Mouse (Mus musculus) lung, postnatal 0 days (tissue): ENCODE measurements around the gene Exoc5. TPM values are rescaled to one million over a fixed set of nuclear protein-coding genes. Genes with fewer than 3 reads are reported as not detected.

Source experiments
- ATAC-seq: fragments of 200-750 bp; cut with Nextera tagmentation; 2 replicates; pipeline ENCODE4 v1.8.0; 2017; ENCODE audit warnings: moderate library complexity
- DNase-seq: peaks from one replicate; pipeline ENCODE4 v3.0.0-alpha.2; 2016; ENCODE audit warnings: low spot score
- H3K27ac ChIP-seq: fragments of 300-500 bp; sonication (generic); 2 replicates; pipeline ENCODE4 v1.5.1; 2014; ENCODE audit warnings: antibody characterized with exemption, mild to moderate bottlenecking, low read length, mixed read lengths
- H3K27me3 ChIP-seq: fragments of 300-500 bp; sonication (generic); replicated peaks from 2 replicates; pipeline ENCODE4 v1.6.1; 2014; ENCODE audit warnings: low read length, mixed read lengths; ENCODE audit not compliant: insufficient read depth
- H3K36me3 ChIP-seq: fragments of 300-500 bp; sonication (generic); 2 replicates; pipeline ENCODE4 v1.6.1; 2014; ENCODE audit warnings: low read length, mixed read lengths; ENCODE audit not compliant: insufficient read depth
- H3K4me1 ChIP-seq: fragments of 300-500 bp; sonication (generic); 2 replicates; pipeline ENCODE4 v1.6.1; 2014; ENCODE audit warnings: antibody characterized with exemption, low read depth, low read length, mixed read lengths; ENCODE audit not compliant: insufficient read depth
- H3K4me2 ChIP-seq: fragments of 300-500 bp; sonication (generic); replicated peaks from 2 replicates; pipeline ENCODE4 v1.6.1; 2014; ENCODE audit warnings: low read depth, mild to moderate bottlenecking, low read length, moderate library complexity, mixed read lengths
- H3K4me3 ChIP-seq: fragments of 300-500 bp; sonication (generic); 2 replicates; pipeline ENCODE4 v1.5.1; 2014; ENCODE audit warnings: low read depth, low read length
- H3K9ac ChIP-seq: fragments of 300-500 bp; sonication (generic); replicated peaks from 2 replicates; pipeline ENCODE4 v1.6.1; 2014; ENCODE audit warnings: low read depth, mild to moderate bottlenecking
- H3K9me3 ChIP-seq: fragments of 300-500 bp; sonication (generic); 2 replicates; pipeline ENCODE4 v1.6.1; 2016; ENCODE audit warnings: low read length, mixed read lengths
- CTCF ChIP-seq: IDR thresholded peaks from 2 replicates; pipeline ENCODE4 v1.5.1; 2016; ENCODE audit warnings: antibody characterized with exemption, mild to moderate bottlenecking
- EP300 ChIP-seq: IDR thresholded peaks from 2 replicates; pipeline ENCODE4 v1.6.1; 2016; ENCODE audit warnings: antibody characterized with exemption, mild to moderate bottlenecking, control low read depth
- WGBS: fragments of 180-500 bp; shearing (Covaris S2); extraction: QIAGEN DNeasy Blood & Tissue Kit; methylation state at CpG from one replicate; pipeline ENCODE4 v1.1.7; 2014; 5-methylcytosine and 5-hydroxymethylcytosine counted together
- polyA plus RNA-seq: library from polyadenylated mRNA; unstranded; fragments of >200 nt; fragmentation: Nextera tagmentation; extraction: Ambion mirVana; gene quantifications from 2 replicates; pipeline ENCODE4 v1.2.1, GENCODE M21; 2015

The Exoc5 gene
- polyA plus RNA-seq, 1 experiment from 2014 or later = 26.7 TPM

DNA sequence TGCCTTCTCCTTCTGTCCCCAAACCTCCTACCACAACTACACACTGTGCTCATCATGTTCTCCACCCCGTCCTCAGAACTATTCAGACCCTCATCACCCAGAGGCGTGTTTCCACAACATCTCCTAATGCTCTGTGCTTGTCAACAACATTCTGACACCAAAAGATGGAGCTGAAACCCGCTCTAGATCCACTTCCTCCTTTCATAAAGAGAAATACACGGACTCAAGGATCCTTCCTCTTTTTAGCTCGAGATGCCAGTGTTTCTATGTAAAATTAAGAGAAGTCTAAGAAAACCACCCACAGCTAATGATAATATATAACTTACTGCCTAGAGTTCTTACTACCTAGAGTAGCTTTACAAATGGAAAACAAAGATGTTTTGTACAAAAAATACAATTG is 46.7 kb downstream of the Exoc5 start:
- DNase-seq = peak; percentile 7
- H3K4me1 ChIP-seq = no peaks in the 10 kb centered on the region
- H3K9me3 ChIP-seq = no peaks in the 10 kb centered on the region
- H3K27ac ChIP-seq = no peak overlapping the region
- no peak overlapping the region for H3K9ac ChIP-seq
- ATAC-seq = no peak
- H3K4me3 ChIP-seq = no peak overlapping the region
- TF ChIP-seq EP300 (no peak), CTCF (no peak)
- peaks cover 4% of the 10 kb centered on the region; the same call in 1 of the 2 replicates for H3K36me3 ChIP-seq
- no peak overlapping the region for H3K4me2 ChIP-seq
- 84% methylated on average over 5 of the region's 5 CpGs for WGBS
- no peaks in the 10 kb centered on the region for H3K27me3 ChIP-seq

GRCm38 (mm10) chr14:49008399-49009189 is 57.9 kb downstream of the Exoc5 start:
- Histone ChIP-seq H3K4me3 (no peak overlapping the region), H3K27me3 (no peaks in the 10 kb centered on the region), H3K9ac (no peak overlapping the region), H3K9me3 (no peaks in the 10 kb centered on the region), H3K4me2 (no peak overlapping the region), H3K4me1 (no peaks in the 10 kb centered on the region), H3K36me3 (no peaks in the 10 kb centered on the region), H3K27ac (0 out of 2 replicates have a peak overlapping the region, but pooled peaks have one; percentile 14)
- peak; percentile 24 for DNase-seq
- WGBS = 54% methylated on average over 2 of the region's 2 CpGs
- TF ChIP-seq EP300 (no peak), CTCF (no peak)
- ATAC-seq = peak; percentile 40; the same call in 1 of the 2 replicates

DNA sequence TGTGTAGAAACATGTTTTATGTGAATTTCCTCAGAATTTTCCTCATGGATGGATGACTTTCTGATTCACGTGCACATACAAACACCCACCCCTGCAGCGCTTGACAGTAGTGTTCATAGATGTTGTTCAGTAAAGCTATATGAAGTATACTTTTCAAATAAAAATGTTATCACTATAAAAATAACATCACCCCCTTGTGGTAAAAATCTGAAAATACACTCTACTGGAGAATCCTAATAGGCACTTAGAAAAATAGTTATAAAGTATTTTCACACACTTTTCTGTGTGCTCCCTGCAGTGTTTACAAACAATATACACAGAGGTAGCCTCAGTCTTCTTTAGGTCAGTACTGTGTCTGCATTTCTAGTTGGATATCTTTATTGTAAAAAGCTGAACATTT is 58.5 kb downstream of the Exoc5 start:
- Histone ChIP-seq H3K9ac (no peak overlapping the region), H3K4me3 (no peak overlapping the region), H3K27ac (0 out of 2 replicates have a peak overlapping the region, but pooled peaks have one; percentile 14), H3K4me1 (no peaks in the 10 kb centered on the region), H3K4me2 (no peak overlapping the region), H3K36me3 (no peaks in the 10 kb centered on the region), H3K27me3 (no peaks in the 10 kb centered on the region), H3K9me3 (no peaks in the 10 kb centered on the region)
- DNase-seq = peak; percentile 17
- ATAC-seq = no peak
- WGBS = 82% methylated on average over 2 of the region's 2 CpGs
- TF ChIP-seq CTCF (0 out of 2 replicates have a peak, but pooled peaks have one; percentile 28), EP300 (no peak)

- no peak overlapping the region for H3K9ac ChIP-seq
- no peak overlapping the region for H3K27ac ChIP-seq
- no peaks in the 10 kb centered on the region for H3K27me3 ChIP-seq
- no peaks in the 10 kb centered on the region for H3K36me3 ChIP-seq
- H3K9me3 ChIP-seq = no peaks in the 10 kb centered on the region
- DNase-seq = no peak
- no peak overlapping the region for H3K4me3 ChIP-seq
- H3K4me1 ChIP-seq = no peaks in the 10 kb centered on the region
- 56% methylated on average over 3 of the region's 3 CpGs for WGBS
- TF ChIP-seq CTCF (no peak), EP300 (no peak)
- ATAC-seq = no peak
- H3K4me2 ChIP-seq = no peak overlapping the region
Measured at GRCm38 (mm10) chr14:49001655-49002054, 64.8 kb downstream of the Exoc5 start.

DNA sequence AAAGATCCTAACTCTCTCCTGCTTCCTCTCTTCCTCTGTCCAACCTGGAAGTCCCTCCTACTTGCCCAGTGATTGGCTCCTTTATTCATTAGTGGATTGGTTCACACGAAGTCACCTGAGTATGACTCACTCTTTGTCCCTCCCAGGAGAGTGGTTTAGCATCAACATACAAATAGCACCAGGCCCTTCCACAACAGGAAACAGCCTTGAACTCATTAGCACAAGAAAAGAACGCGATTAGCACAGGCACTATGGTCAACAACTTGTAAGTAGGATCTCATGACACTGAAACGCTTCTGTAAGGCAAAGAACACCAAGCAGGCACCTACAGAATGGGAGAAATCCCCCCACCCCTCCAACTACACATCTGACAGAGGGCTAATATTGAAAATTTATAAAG is 67.7 kb downstream of the Exoc5 start:
- H3K36me3 ChIP-seq = no peaks in the 10 kb centered on the region
- H3K4me2 ChIP-seq = no peak overlapping the region
- H3K9me3 ChIP-seq = no peaks in the 10 kb centered on the region

GRCm38 (mm10) chr14:48993861-48994260 is 72.6 kb downstream of the Exoc5 start:
- DNase-seq (no peak), ATAC-seq (no peak)
- Histone ChIP-seq H3K27me3 (no peaks in the 10 kb centered on the region), H3K9me3 (no peaks in the 10 kb centered on the region), H3K27ac (no peak overlapping the region), H3K36me3 (no peaks in the 10 kb centered on the region), H3K4me1 (no peaks in the 10 kb centered on the region), H3K9ac (no peak overlapping the region), H3K4me3 (no peak overlapping the region), H3K4me2 (no peak overlapping the region)
- WGBS = 80% methylated on average over 3 of the region's 3 CpGs
- TF ChIP-seq EP300 (no peak), CTCF (no peak)

More for the DNA sequence above, 67.7 kb downstream of the Exoc5 start:
- H3K27ac ChIP-seq = no peak overlapping the region
- no peaks in the 10 kb centered on the region for H3K27me3 ChIP-seq
- no peak for ATAC-seq
- H3K4me1 ChIP-seq = no peaks in the 10 kb centered on the region
- no peak overlapping the region for H3K9ac ChIP-seq
- WGBS = 39% methylated on average over 4 of the region's 4 CpGs
- DNase-seq = no peak
- TF ChIP-seq EP300 (no peak), CTCF (no peak)
- no peak overlapping the region for H3K4me3 ChIP-seq
